Mouse (Mus musculus) kidney, adult 18-20 months (tissue): ENCODE measurements around the gene Gpbar1.
"Not testable (repeated sequence)": the region's sequence is repeated elsewhere in the genome, so short reads cannot be mapped to it uniquely, and the experiment has no call there.

Source experiments
- DNase-seq: peaks from one replicate; pipeline ENCODE4 v3.0.0; 2021

The Gpbar1 gene

GRCm38 (mm10) chr1:74297269-74297668, 18.9 kb downstream of the Gpbar1 start:
- no peak for DNase-seq

DNA sequence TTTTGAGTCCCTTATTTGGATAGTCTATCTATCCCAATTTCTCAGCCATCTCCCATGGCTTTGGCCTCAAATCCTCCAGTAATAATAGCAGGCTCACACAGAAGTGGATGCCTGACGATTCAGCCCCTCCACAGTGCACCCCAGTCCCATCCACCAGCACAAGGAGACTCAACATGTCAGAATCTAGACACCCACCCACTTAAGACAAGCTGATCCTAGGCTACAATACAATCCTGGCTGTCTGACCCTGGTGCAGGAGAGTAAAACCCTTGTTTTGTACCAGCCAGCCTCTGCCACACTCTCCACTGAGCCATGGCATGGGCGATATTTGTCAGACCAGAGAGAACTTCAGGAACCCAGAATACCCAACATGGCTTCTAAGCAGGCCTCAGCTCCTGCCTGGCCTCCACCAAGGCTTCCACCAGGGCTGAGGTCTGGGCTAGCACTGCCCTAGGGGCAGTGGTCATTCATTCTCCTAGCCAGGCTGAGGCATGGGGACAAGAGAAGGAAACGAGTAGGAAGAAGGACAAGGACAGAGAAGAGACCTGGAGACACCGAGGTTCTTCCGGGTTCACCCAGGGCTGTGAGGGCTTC, 19.9 kb downstream of the Gpbar1 start:
- no peak for DNase-seq

- no peak for DNase-seq
These were observed 20.6 kb downstream of the Gpbar1 start for GRCm38 (mm10) chr1:74298996-74299395.

DNA sequence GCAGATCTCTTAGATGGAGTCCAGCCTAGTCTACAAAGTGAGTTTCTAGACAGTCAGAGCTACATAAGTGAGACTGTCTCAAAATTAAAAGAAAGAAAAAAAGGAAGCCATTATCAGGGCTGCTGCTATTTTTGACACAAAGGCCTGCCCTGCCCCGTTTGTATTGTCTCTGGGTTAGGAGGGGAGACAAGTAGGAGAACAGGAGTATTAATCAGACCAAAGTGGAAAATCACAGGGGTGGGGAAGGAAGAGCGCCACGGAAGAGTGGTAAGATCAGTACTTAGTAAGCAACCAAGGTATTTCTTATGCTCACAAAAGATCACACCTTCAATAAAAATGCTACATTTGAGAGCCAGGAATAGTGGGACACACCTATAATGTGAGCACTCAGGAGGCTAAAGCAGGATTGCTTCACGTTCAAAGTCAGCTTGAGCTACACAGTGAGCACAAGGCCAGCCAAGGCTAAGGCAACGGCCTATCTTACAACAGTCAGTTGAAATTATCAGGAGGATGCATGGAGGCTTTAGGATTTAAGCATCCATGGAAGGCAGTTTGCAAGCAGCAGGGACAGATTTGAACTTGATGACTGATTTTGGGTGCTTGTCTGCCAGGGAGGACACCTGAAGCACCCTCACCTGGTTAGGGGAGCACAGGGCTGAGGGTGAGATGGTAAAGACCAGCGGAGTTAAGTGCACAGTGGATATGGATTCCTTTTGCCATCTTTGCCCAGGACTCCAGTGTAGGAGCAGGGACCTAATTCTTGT, 22.2 kb downstream of the Gpbar1 start:
- DNase-seq, result no peak

- no peak for DNase-seq
These were observed 23.9 kb downstream of the Gpbar1 start for GRCm38 (mm10) chr1:74302229-74302628.

- DNase-seq, result no peak
These were observed 24.5 kb downstream of the Gpbar1 start for GRCm38 (mm10) chr1:74302835-74303234.

GRCm38 (mm10) chr1:74303509-74304338, 25.4 kb downstream of the Gpbar1 start:
- DNase-seq, result peak; percentile 89

- DNase-seq, result no peak
These were observed 26.0 kb downstream of the Gpbar1 start for GRCm38 (mm10) chr1:74304339-74304790.

DNA sequence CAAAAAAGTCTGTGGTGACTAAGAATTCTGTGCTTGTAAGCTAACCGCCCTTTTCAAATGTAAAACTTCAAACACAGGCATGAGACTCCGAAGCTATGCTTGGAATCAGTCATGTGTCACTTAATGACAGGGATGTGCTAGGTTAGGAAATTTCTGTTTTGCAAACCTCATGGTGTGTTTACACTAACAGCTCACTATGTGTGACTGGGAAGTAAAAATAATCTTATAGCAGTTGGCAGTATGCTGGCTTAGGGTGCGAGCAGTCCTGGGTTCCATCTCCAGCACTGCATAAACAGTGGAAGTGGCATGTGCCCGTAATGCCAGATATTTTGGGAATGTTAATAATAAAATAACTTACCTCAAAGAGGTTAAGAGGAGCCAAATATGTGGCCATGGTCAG, 26.6 kb downstream of the Gpbar1 start:
- DNase-seq, result no peak

DNA sequence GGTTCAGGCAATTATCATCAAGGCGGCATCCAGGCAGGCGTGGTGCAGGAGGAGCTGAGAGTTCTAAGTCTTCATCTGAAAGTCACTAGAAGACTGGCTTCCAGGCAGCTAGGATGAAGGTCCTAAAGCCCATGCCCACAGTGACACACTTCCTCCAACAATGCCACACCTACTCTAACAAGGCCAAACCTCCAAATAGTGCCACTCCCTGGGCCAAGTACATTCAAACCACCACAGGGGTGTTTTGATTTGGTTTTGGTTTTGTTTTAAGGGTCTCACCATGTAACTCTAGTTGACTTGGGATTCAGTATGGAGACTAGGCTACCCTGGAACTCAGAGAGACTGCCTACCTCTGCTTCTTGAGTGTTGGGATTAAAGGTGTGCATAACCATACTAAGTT, 27.2 kb downstream of the Gpbar1 start, which contains the start of gene Tmbim1:
Gene Tmbim1 (minus strand): TSS at position 101 of the 400 bp plus-strand sequence.
- DNase-seq, result no peak

DNA sequence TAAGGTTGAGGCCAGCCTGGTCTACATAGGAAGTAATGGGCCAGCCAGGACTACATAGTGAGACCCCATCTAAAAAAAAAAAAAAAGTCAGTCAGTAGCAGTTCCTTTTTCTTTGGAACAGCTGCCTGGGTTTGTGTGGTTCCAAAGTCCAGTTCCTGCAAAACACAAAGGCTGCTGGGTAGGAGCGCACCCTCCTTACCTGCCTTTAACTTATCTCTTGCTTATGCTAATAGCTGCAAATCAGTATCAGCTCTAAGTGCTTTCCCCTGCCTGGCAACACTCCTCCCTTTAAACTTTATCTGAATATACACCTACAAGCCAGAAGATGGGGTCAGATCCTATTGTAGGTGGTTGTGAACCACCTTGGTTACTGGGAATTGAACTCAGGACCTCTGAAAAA, 28.8 kb downstream of the Gpbar1 start:
- no peak for DNase-seq

GRCm38 (mm10) chr1:74308001-74308964, 29.9 kb downstream of the Gpbar1 start:
- DNase-seq, result no peak

DNA sequence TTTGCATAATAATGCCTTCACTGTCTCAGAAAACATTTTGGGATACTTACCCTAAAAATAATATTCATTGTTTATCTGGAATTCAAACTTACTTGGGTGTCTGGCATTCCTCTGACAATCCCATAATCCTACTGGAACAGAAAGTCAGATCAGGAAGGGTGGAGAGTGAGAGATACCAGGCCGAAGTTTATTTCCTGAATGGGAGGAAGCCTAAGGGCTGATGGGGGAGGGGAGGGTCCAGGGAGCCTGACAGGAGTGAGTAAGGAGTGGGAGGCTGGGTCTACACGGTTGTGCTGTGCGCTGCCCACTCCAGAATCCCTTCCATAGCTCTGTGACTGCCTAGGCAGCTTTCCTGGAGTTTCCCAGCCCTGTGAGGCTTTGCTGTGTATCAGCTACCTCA, 31.4 kb downstream of the Gpbar1 start:
- DNase-seq, result no peak

DNA sequence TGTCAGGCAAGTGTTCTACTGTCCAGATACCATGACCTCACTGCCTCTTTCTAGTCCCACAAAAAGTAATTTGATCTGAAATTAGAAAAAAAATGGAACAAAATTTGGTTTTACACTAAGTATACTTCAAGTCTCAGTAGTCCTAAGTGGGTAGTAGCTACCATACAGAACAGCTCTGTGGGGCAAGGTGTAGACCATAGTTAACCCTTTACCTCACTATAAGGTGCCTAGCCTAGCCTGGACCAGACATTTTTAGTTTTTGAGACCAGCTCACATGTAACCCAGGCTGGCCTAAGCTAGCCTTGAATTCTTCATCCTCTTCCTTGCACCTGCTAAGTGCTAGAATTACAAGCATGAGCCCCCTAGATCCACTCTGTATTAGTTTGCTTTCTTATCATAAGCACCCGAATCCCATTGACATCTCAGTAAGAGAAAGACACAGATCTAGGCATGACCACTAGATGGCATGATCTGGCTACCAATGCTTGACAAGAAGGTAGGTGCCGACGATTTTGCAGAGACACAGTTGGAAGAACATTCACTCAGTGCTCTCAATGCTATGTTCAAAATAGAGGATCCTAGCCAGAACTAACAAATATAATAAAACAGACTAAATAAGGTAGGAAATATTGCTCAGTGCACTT, 34.8 kb downstream of the Gpbar1 start:
- DNase-seq, result no peak

- no peak for DNase-seq
These were observed 36.4 kb downstream of the Gpbar1 start for GRCm38 (mm10) chr1:74314796-74315195.

- DNase-seq, result no peak
These were observed 37.9 kb downstream of the Gpbar1 start for GRCm38 (mm10) chr1:74316114-74316827.

DNA sequence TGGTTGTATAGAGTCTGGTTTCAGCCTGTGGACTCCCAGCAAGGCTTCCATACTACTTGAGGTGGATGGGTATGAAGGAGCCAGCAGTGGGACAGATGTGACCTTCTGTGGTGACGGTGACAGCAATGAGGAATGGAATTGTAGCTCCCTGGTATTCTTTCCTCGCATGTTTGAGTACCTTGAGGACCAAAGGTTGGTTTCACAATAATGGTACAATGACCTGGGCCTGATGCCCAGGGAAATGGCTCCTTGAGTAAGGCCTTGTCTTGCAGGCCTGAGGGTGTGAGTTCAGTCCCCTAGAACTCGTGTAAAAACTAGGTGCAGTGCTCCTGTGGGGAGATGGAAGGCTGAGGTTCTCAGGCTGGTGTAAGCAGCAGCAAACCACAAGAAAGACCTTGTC, 40.4 kb downstream of the Gpbar1 start:
- DNase-seq, result no peak

DNA sequence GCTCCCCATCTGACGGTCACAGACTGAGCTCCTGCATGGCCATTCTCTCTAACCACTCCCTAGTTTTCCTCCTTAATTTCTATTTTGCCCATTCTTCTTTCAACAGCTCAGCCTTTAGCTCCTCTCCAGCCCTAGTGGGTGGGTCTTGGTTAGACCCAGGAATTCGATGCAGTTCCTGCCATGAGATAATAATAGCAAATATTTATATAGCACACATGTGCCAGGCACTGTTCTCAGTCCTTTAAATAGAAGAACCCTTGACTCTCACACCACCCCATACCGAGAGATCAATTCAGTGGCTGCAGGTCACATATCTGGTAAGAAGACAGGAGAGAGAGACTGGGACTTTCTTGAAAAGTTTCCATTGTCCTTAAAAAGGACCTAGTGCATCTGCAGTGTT, 43.0 kb downstream of the Gpbar1 start:
- no peak for DNase-seq

- not testable (repeated sequence) for DNase-seq
These were observed 48.6 kb downstream of the Gpbar1 start for GRCm38 (mm10) chr1:74326916-74327315.
